Mouse (Mus musculus): Measurements from ENCODE around the gene Wars.

DNA sequence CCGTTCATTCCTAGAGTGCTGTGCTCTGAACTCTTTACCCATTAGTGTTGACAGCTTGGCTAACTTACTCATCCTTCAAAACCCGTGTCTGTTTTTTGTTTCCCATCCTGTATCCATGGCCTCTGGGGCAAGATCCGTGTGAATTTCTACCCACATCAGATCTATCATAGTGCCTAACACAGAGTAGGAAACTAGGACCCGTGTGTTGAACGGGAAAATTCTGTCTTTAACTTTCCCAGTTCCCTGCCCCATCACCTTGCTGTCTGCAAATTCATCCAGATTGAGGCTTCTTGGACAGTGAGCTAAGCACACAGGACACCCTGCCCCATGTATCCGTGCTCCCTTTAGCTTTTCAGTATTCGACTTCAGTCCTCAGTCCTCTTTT lies 450 bp upstream of the Wars start:
- no peak for TF ChIP-seq POLR2A (IDR thresholded peaks at IDR 0.05; ENCODE audit: extremely low read depth, insufficient read depth, low read length)
- TF ChIP-seq CTCF (IDR thresholded peaks at IDR 0.05; ENCODE audit: low read depth, low read length): no peak
